Mouse (Mus musculus) CH12.LX (cell line): Measurements from ENCODE around the gene Cd46. TPM values are rescaled to one million over a fixed set of nuclear protein-coding genes. Genes with fewer than 3 reads are reported as not detected.

ENCODE experiments used
- DNase-seq: peaks from one replicate; pipeline ENCODE4 v3.0.0-alpha.2; 2013; ENCODE audit errors: extremely low read depth
- H3K27ac ChIP-seq: 2 replicates; pipeline ENCODE4 v1.5.1; 2012; ENCODE audit warnings: low read depth, mild to moderate bottlenecking, control low read depth, moderate library complexity; ENCODE audit not compliant: insufficient read depth
- H3K27me3 ChIP-seq: replicated peaks from 2 replicates; pipeline ENCODE3; 2012; ENCODE audit warnings: inconsistent platforms
- H3K36me3 ChIP-seq, 2 experiments: replicated peaks in 1 of 2; 2 replicates each; pipeline versions ENCODE3 to v1.6.1; 2012; ENCODE audit warnings: inconsistent platforms in 1 of 2, low read length in 1 of 2, mild to moderate bottlenecking in 1 of 2, mixed read lengths in 1 of 2, moderate library complexity in 1 of 2; ENCODE audit not compliant: control insufficient read depth in 1 of 2, insufficient read depth in 1 of 2
- H3K4me1 ChIP-seq, 2 experiments: 2 replicates each; pipeline ENCODE4 v1.6.1; 2012; ENCODE audit warnings: inconsistent platforms in 1 of 2, moderate library complexity in 1 of 2; ENCODE audit not compliant: insufficient read depth in 2 of 2, control insufficient read depth in 1 of 2
- H3K4me2 ChIP-seq: 2 replicates; pipeline ENCODE4 v1.6.1; 2012; ENCODE audit warnings: low read depth, mild to moderate bottlenecking, control low read depth; ENCODE audit not compliant: poor library complexity, insufficient read depth, severe bottlenecking
- H3K4me3 ChIP-seq, 3 experiments: fragments of 150-350 bp in 1 of 3; sonication (generic) in 1 of 3; replicated peaks in 1 of 3; 2 replicates each; pipeline versions ENCODE3 to v1.5.1; 2011 to 2012; ENCODE audit warnings: low read depth in 2 of 3, low read length in 2 of 3, mild to moderate bottlenecking in 2 of 3, moderate library complexity in 2 of 3, control low read depth in 1 of 3, improper control_type of control experiment in 1 of 3, inconsistent platforms in 1 of 3, mixed read lengths in 1 of 3; ENCODE audit not compliant: poor library complexity in 1 of 3
- H3K79me2 ChIP-seq: replicated peaks from 2 replicates; pipeline ENCODE4 v1.6.1; 2012; ENCODE audit warnings: mild to moderate bottlenecking, moderate library complexity; ENCODE audit not compliant: control insufficient read depth, poor library complexity, insufficient read depth, severe bottlenecking; ENCODE audit errors: extremely low read depth
- H3K9ac ChIP-seq: 2 replicates; pipeline ENCODE4 v1.6.1; 2012; ENCODE audit warnings: low read depth, mild to moderate bottlenecking, control low read depth, moderate library complexity; ENCODE audit not compliant: insufficient read depth
- H3K9me3 ChIP-seq: replicated peaks from 2 replicates; pipeline ENCODE3; 2012; ENCODE audit warnings: low read length, inconsistent platforms, mixed read lengths
- CHD1 ChIP-seq: IDR thresholded peaks from 2 replicates; pipeline ENCODE4 v1.6.1; 2012; ENCODE audit warnings: low read depth, low read length, improper control_type of control experiment, inconsistent platforms
- CTCF ChIP-seq, 2 experiments: IDR thresholded peaks in 1 of 2; conservative IDR thresholded peaks in 1 of 2; 2 replicates each; pipeline ENCODE4 v1.5.1; 2011 to 2012; ENCODE audit warnings: low read depth in 2 of 2, low read length in 2 of 2, improper control_type of control experiment in 1 of 2, inconsistent platforms in 1 of 2, mild to moderate bottlenecking in 1 of 2, moderate library complexity in 1 of 2
- ELF1 ChIP-seq: IDR thresholded peaks from 2 replicates; pipeline ENCODE4 v1.6.1; 2014; ENCODE audit warnings: low read depth, mild to moderate bottlenecking, inconsistent platforms, low read length, improper control_type of control experiment
- EP300 ChIP-seq: IDR thresholded peaks from 2 replicates; pipeline ENCODE4 v1.6.1; 2011; ENCODE audit warnings: low read length, improper control_type of control experiment
- GABPA ChIP-seq: IDR thresholded peaks from 2 replicates; pipeline ENCODE4 v1.6.1; 2012; ENCODE audit warnings: low read depth, low read length, improper control_type of control experiment, inconsistent platforms; ENCODE audit not compliant: insufficient replicate concordance
- JUN ChIP-seq: IDR thresholded peaks from 2 replicates; pipeline ENCODE4 v1.6.1; 2011; ENCODE audit warnings: low read depth, mild to moderate bottlenecking, low read length, improper control_type of control experiment, moderate library complexity; ENCODE audit not compliant: insufficient read depth
- JUND ChIP-seq: conservative IDR thresholded peaks from 2 replicates; pipeline ENCODE4 v1.6.1; 2011; ENCODE audit warnings: low read depth, low read length, improper control_type of control experiment
- MAX ChIP-seq: IDR thresholded peaks from 2 replicates; pipeline ENCODE4 v1.6.1; 2011; ENCODE audit warnings: low read length, improper control_type of control experiment
- MXI1 ChIP-seq: IDR thresholded peaks from 2 replicates; pipeline ENCODE4 v1.6.1; 2011; ENCODE audit warnings: mild to moderate bottlenecking, low read depth, low read length, improper control_type of control experiment
- MYC ChIP-seq: IDR thresholded peaks from 2 replicates; pipeline ENCODE4 v1.6.1; 2011; ENCODE audit warnings: low read depth, mild to moderate bottlenecking, improper control_type of control experiment, low read length
- NRF1 ChIP-seq: IDR thresholded peaks from 2 replicates; pipeline ENCODE4 v1.6.1; 2014; ENCODE audit warnings: low read depth, mild to moderate bottlenecking, inconsistent platforms, low read length, improper control_type of control experiment, moderate library complexity
- PAX5 ChIP-seq: IDR thresholded peaks from 2 replicates; pipeline ENCODE4 v1.6.1; 2012; ENCODE audit warnings: low read length, inconsistent platforms, mixed read lengths
- POLR2A ChIP-seq: IDR thresholded peaks from 2 replicates; pipeline ENCODE4 v1.6.1; 2011; ENCODE audit warnings: low read depth, mild to moderate bottlenecking, improper control_type of control experiment, low read length
- SMC3 ChIP-seq: IDR thresholded peaks from 2 replicates; pipeline ENCODE4 v1.6.1; 2011; ENCODE audit warnings: low read depth, low read length, improper control_type of control experiment
- TBP ChIP-seq: conservative IDR thresholded peaks from 2 replicates; pipeline ENCODE4 v1.6.1; 2011; ENCODE audit warnings: low read depth, low read length, improper control_type of control experiment
- TCF12 ChIP-seq: IDR thresholded peaks from 2 replicates; pipeline ENCODE4 v1.6.1; 2014; ENCODE audit warnings: low read depth, mild to moderate bottlenecking, inconsistent platforms, low read length, improper control_type of control experiment
- USF1 ChIP-seq: IDR thresholded peaks from 2 replicates; pipeline ENCODE4 v1.6.1; 2014; ENCODE audit warnings: low read depth, mild to moderate bottlenecking, inconsistent platforms, low read length, improper control_type of control experiment
- USF2 ChIP-seq: conservative IDR thresholded peaks from 2 replicates; pipeline ENCODE4 v1.6.1; 2011; ENCODE audit warnings: low read depth, low read length, improper control_type of control experiment
- ZMIZ1 ChIP-seq: IDR thresholded peaks from 2 replicates; pipeline ENCODE4 v1.6.1; 2012; ENCODE audit warnings: low read depth, mild to moderate bottlenecking, inconsistent platforms, low read length, improper control_type of control experiment
- dilution Hi-C: fragments of 300-500 bp; cut with MboI; formaldehyde crosslinking; loops from 2 replicates; pipeline ENCODE4 v1.14.3; 2020; ENCODE audit warnings: low sequenced_read_pairs; ENCODE audit not compliant: extremely low pct_unique_long_range_greater_than_20kb, extremely low pct_ligation_motif_present
- in situ Hi-C: fragments of 300-500 bp; cut with MboI; formaldehyde crosslinking; loops from 3 replicates; pipeline ENCODE4 v1.14.3; 2019; ENCODE audit warnings: low sequenced_read_pairs, low pct_ligation_motif_present, low pct_unique_long_range_greater_than_20kb, mixed read lengths
- polyA plus RNA-seq: library from polyadenylated mRNA; unstranded; fragments of >175 nt; gene quantifications from 2 replicates; pipeline ENCODE4 v1.2.1, GENCODE M21; 2012; ENCODE audit warnings: low read depth; ENCODE audit not compliant: insufficient read length
- total RNA-seq, 2 experiments: library from RNA; depleted of rRNA; stranded (reverse); fragments of 300-350 nt in 1 of 2; fragments of >200 nt in 1 of 2; gene quantifications; 2 replicates each; pipeline ENCODE4 v1.2.3; 2012 to 2014

The Cd46 gene
- total and polyA plus RNA-seq, 3 experiments = 0.38 to 1.5 (median 1.4) TPM

- Histone ChIP-seq H3K27me3 (no peaks in the 10 kb centered on the region), H3K27ac (no peak overlapping the region; the same call in 1 of the 2 replicates), H3K36me3 (no peaks in the 10 kb centered on the region), H3K9ac (no peak overlapping the region), H3K4me1 (peaks cover 14 to 34% of the 10 kb centered on the region in 2 experiments; a peak in 3 of 4 replicates), H3K9me3 (no peaks in the 10 kb centered on the region), H3K4me2 (no peak overlapping the region), H3K4me3 (no peak overlapping the region)
- in situ Hi-C loops = no loop called here
- DNase-seq = no peak
- TF ChIP-seq MYC (no peak), NRF1 (no peak), JUN (no peak), TCF12 (no peak), TBP (no peak), USF1 (no peak), GABPA (no peak), CHD1 (no peak), USF2 (no peak), POLR2A (no peak), ZMIZ1 (no peak), EP300 (no peak), ELF1 (no peak), MAX (no peak), PAX5 (no peak), JUND (no peak), MXI1 (no peak), SMC3 (no peak)
- TF ChIP-seq, all 38 proteins: peak for 0
- dilution Hi-C loops = no loop called here
- no peaks in the 10 kb centered on the region; the same call in 1 of the 2 replicates for H3K79me2 ChIP-seq
These were observed 97.8 kb downstream of the Cd46 start for GRCm38 (mm10) chr1:194994262-194994661.

GRCm38 (mm10) chr1:194993409-194993988, 98.5 kb downstream of the Cd46 start:
- in situ Hi-C loops = no loop called here
- Histone ChIP-seq H3K4me1 (peaks cover 14 to 34% of the 10 kb centered on the region in 2 experiments; a peak in 3 of 4 replicates), H3K9ac (no peak overlapping the region), H3K9me3 (no peaks in the 10 kb centered on the region), H3K4me2 (no peak overlapping the region), H3K36me3 (no peaks in the 10 kb centered on the region), H3K27ac (no peak overlapping the region), H3K79me2 (no peaks in the 10 kb centered on the region; the same call in 1 of the 2 replicates), H3K27me3 (no peaks in the 10 kb centered on the region), H3K4me3 (no peak overlapping the region)
- TF ChIP-seq GABPA (no peak), CTCF (conservative IDR thresholded peaks at IDR 0.05 in 1 of 2, IDR thresholded peaks at IDR 0.05 in 1 of 2; ENCODE audit: low read depth in 2 of 2, low read length in 2 of 2) (no peak)
- no peak for DNase-seq
- dilution Hi-C loops = no loop called here
